Mouse (Mus musculus): ENCODE measurements around the gene Olfr1204.

The Olfr1204 gene

DNA sequence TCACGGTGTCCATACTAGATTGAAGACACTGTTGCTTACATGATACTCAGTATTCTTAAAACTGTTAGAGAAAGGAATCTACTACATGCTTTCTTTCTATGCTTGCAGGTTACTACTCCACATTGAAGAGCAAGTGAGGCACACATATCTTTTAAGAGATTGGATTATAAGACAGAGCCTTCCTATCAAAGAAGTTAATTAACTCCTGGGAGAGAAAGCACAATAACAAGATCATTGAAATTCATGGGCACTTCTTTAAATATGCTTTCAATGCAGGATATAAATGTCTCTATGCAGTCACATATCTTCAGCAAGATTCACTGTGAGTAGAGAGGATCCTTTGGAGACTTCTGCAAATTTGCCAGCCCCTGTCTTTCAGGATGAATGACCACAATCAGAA lies at the start of gene Olfr1204:
Gene Olfr1204, plus strand, starts transcription at position 301 of the 400 bp plus-strand sequence.
- DNase-seq (ENCODE audit: low spot score), result no peak

DNA sequence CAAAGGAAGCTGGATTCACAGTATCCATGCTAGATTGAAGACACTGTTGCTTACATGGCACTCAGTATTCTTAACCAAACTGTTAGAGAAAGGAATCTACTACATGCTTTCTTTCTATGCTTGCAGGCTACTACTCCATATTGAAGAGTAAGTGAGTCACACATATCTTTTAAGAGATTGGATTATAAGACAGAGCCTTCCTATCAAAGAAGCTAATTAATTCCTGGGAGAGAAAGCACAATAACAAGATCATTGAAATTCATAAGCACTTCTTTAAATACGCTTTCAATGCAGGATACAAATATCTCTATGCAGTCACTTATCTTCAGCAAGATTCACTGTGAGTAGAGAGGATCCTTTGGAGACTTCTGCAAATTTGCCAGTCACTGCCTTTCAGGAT lies 34.9 kb upstream of the Olfr1204 start, which contains the start of gene Olfr1202:
Gene Olfr1202, plus strand, starts transcription at position 301 of the 400 bp plus-strand sequence.
- DNase-seq (ENCODE audit: low spot score), result no peak

GRCm38 (mm10) chr2:88829437-88829836 lies 19.7 kb upstream of the Olfr1204 start, which contains the start of gene Olfr1205:
TSS of gene Olfr1205 (plus strand) at chr2:88829737.
- DNase-seq (ENCODE audit: low spot score), result no peak

- no peak for DNase-seq (ENCODE audit: low spot score)
Measured at GRCm38 (mm10) chr2:88838477-88838876, 10.6 kb upstream of the Olfr1204 start.

- no peak for DNase-seq (ENCODE audit: low spot score)
Measured at GRCm38 (mm10) chr2:88862931-88863330, 13.8 kb downstream of the Olfr1204 start, which contains the start of gene Olfr1206. TSS of gene Olfr1206 (plus strand) at chr2:88863231.

GRCm38 (mm10) chr2:88902211-88902610 lies 53.1 kb downstream of the Olfr1204 start, which contains the start of gene Olfr1208:
TSS of gene Olfr1208 (minus strand) at chr2:88902311.
- no peak for DNase-seq (ENCODE audit: low spot score)
